Mouse (Mus musculus): ENCODE results near the gene Fam166a.

Gene Fam166a

GRCm38 (mm10) chr2:25185625-25186574, 32.6 kb upstream of the Fam166a start:
- DNase-seq (ENCODE audit: low read depth) = no peak

- DNase-seq (ENCODE audit: low read depth) = no peak
Measured at GRCm38 (mm10) chr2:25186575-25186930, 32.0 kb upstream of the Fam166a start.

- no peak for DNase-seq (ENCODE audit: low read depth)
Measured at GRCm38 (mm10) chr2:25187841-25188240, 30.7 kb upstream of the Fam166a start.

- DNase-seq (ENCODE audit: low read depth) = peak; percentile 91
Measured at GRCm38 (mm10) chr2:25193330-25193770, 25.2 kb upstream of the Fam166a start.

GRCm38 (mm10) chr2:25194006-25194405, 24.5 kb upstream of the Fam166a start:
- DNase-seq (ENCODE audit: low read depth) = no peak

- no peak for DNase-seq (ENCODE audit: low read depth)
Measured at GRCm38 (mm10) chr2:25194486-25195171, 23.9 kb upstream of the Fam166a start.

GRCm38 (mm10) chr2:25195211-25196156, 23.1 kb upstream of the Fam166a start:
- no peak for DNase-seq (ENCODE audit: low read depth)

GRCm38 (mm10) chr2:25196172-25196954, 22.2 kb upstream of the Fam166a start, which contains the start of gene Tor4a:
Gene Tor4a, minus strand, starts transcription at chr2:25196886.
- peak; percentile 72 for DNase-seq (ENCODE audit: low read depth)

- no peak for DNase-seq (ENCODE audit: low read depth)
Measured at GRCm38 (mm10) chr2:25197191-25197590, 21.4 kb upstream of the Fam166a start.

GRCm38 (mm10) chr2:25197946-25198345, 20.6 kb upstream of the Fam166a start:
- no peak for DNase-seq (ENCODE audit: low read depth)

GRCm38 (mm10) chr2:25200631-25201030, 17.9 kb upstream of the Fam166a start:
- no peak for DNase-seq (ENCODE audit: low read depth)

- no peak for DNase-seq (ENCODE audit: low read depth)
Measured at GRCm38 (mm10) chr2:25203631-25204214, 14.8 kb upstream of the Fam166a start.

- no peak for DNase-seq (ENCODE audit: low read depth)
Measured at GRCm38 (mm10) chr2:25207593-25207992, 11.0 kb upstream of the Fam166a start.

- no peak for DNase-seq (ENCODE audit: low read depth)
Measured at GRCm38 (mm10) chr2:25210686-25211085, 7.9 kb upstream of the Fam166a start.

- DNase-seq (ENCODE audit: low read depth) = peak; percentile 93
Measured at GRCm38 (mm10) chr2:25211121-25211670, 7.3 kb upstream of the Fam166a start, which contains the start of gene Nelfb. Gene Nelfb, minus strand, starts transcription at chr2:25211489.

GRCm38 (mm10) chr2:25213266-25213865, 5.2 kb upstream of the Fam166a start:
- DNase-seq (ENCODE audit: low read depth) = no peak

- no peak for DNase-seq (ENCODE audit: low read depth)
Measured at GRCm38 (mm10) chr2:25214444-25214843, 4.1 kb upstream of the Fam166a start, which contains the start of gene Stpg3. Gene Stpg3, minus strand, starts transcription at chr2:25214637.

- DNase-seq (ENCODE audit: low read depth) = no peak
Measured at GRCm38 (mm10) chr2:25217666-25218065, 879 bp upstream of the Fam166a start.

- no peak for DNase-seq (ENCODE audit: low read depth)
Measured at GRCm38 (mm10) chr2:25221331-25221772, 2.8 kb downstream of the Fam166a start.
